Mouse (Mus musculus) cerebellum, adult 11 months (tissue): ENCODE measurements at regions not wholly inside any gene's neighbourhood (a gene's known extent, or its start where the extent isn't known, plus 50 kb on each side); places are given as distances from the start of the nearest gene placed in this dataset.

ENCODE experiments used
- DNase-seq: peaks from one replicate; pipeline ENCODE4 v3.0.0; 2022

GRCm38 (mm10) chr14:25239335-25239960 is 219.5 kb upstream of the Zmiz1 start:
- no peak for DNase-seq

GRCm38 (mm10) chr14:25242753-25243152 is 216.2 kb upstream of the Zmiz1 start:
- DNase-seq = no peak

- DNase-seq = no peak
Observed at GRCm38 (mm10) chr14:25243289-25243688, 215.7 kb upstream of the Zmiz1 start.

- no peak for DNase-seq
Observed at GRCm38 (mm10) chr14:25243698-25244097, 215.3 kb upstream of the Zmiz1 start.

- no peak for DNase-seq
Observed at GRCm38 (mm10) chr14:25244841-25245240, 214.1 kb upstream of the Zmiz1 start.

- DNase-seq = no peak
Observed at GRCm38 (mm10) chr14:25245691-25246090, 213.3 kb upstream of the Zmiz1 start.

GRCm38 (mm10) chr14:25248941-25249340 is 210.0 kb upstream of the Zmiz1 start:
- no peak for DNase-seq

- no peak for DNase-seq
Observed at GRCm38 (mm10) chr14:25253016-25253850, 205.8 kb upstream of the Zmiz1 start.

GRCm38 (mm10) chr14:25263121-25263520 is 195.9 kb upstream of the Zmiz1 start:
- DNase-seq = no peak

GRCm38 (mm10) chr14:25266846-25267245 is 192.1 kb upstream of the Zmiz1 start:
- no peak for DNase-seq

GRCm38 (mm10) chr14:25268090-25268631 is 190.8 kb upstream of the Zmiz1 start:
- DNase-seq = no peak

GRCm38 (mm10) chr14:25270227-25270876 is 188.6 kb upstream of the Zmiz1 start:
- no peak for DNase-seq

GRCm38 (mm10) chr14:25272366-25273156 is 186.4 kb upstream of the Zmiz1 start:
- DNase-seq = no peak

GRCm38 (mm10) chr14:25279751-25280150 is 179.2 kb upstream of the Zmiz1 start:
- DNase-seq = peak; percentile 47

GRCm38 (mm10) chr14:25292557-25292956 is 166.4 kb upstream of the Zmiz1 start:
- DNase-seq = no peak

- DNase-seq = no peak
Observed at GRCm38 (mm10) chr14:25294226-25294625, 164.8 kb upstream of the Zmiz1 start.

GRCm38 (mm10) chr14:25295688-25296350 is 163.2 kb upstream of the Zmiz1 start:
- DNase-seq = no peak

- no peak for DNase-seq
Observed at GRCm38 (mm10) chr14:25299673-25300190, 159.3 kb upstream of the Zmiz1 start.

- DNase-seq = no peak
Observed at GRCm38 (mm10) chr14:25301336-25302031, 157.5 kb upstream of the Zmiz1 start.

GRCm38 (mm10) chr14:25304391-25304851 is 154.6 kb upstream of the Zmiz1 start:
- peak; percentile 25 for DNase-seq

- no peak for DNase-seq
Observed at GRCm38 (mm10) chr14:25306166-25306565, 152.8 kb upstream of the Zmiz1 start.
